Mouse (Mus musculus): Measurements from ENCODE around the gene Iqgap1. TPM values are rescaled to one million over a fixed set of nuclear protein-coding genes. Genes with fewer than 3 reads are reported as not detected.

The Iqgap1 gene
- total and polyA plus RNA-seq, 3 experiments, result 20.6 to 87.9 (median 58.8) TPM

DNA sequence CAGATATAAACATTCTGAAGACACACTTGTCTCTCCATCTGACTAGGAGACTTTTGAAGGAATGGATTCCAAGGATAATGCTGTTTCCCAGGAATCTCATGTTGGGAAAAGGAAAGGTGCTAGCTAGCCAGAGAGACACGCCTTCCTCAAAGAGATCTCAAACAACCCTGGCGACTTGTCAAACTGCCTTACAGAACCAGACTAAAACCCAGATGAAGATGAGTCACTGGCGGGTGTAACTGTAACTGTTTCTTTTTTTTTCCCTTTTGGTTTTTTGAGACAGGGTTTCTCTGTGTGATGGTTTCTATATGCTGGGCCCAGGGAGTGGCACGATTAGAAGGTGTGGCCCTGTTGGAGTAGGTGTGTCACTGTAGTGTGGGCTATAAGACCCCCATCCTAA is 15.2 kb upstream of the Iqgap1 start:
- Histone ChIP-seq H3K27me3 (ENCODE audit: control insufficient read depth in 1 of 2, insufficient read depth in 2 of 2, low read length in 2 of 2) (no peaks in the 10 kb centered on the region), H3K27ac (ENCODE audit: control insufficient read depth, low read depth, low read length) (peak overlapping the region; percentile 39; the same call in 1 of the 2 replicates), H3K4me1 (ENCODE audit: control insufficient read depth in 1 of 2, insufficient read depth in 2 of 2, low read length in 2 of 2) (peaks cover 5 to 14% of the 10 kb centered on the region in 2 experiments), H3K36me3 (ENCODE audit: control insufficient read depth in 1 of 2, insufficient read depth in 2 of 2, low read length in 2 of 2) (peaks cover 0 to 12% of the 10 kb centered on the region in 2 experiments; a peak in 2 of 4 replicates), H3K9me3 (replicated peaks; ENCODE audit: insufficient read depth, low read length) (no peaks in the 10 kb centered on the region), H3K4me3 (ENCODE audit: control insufficient read depth in 1 of 2, insufficient read depth in 1 of 2, low read depth in 2 of 2, low read length in 2 of 2) (no peak overlapping the region), H3K79me2 (ENCODE audit: control insufficient read depth, insufficient read depth, low read length, poor library complexity) (no peaks in the 10 kb centered on the region), H3K9ac (ENCODE audit: control insufficient read depth, low read depth, low read length, poor library complexity, severe bottlenecking) (peak overlapping the region; percentile 12; the same call in 1 of the 2 replicates)
- DNase-seq (ENCODE audit: low read depth, low spot score), result peak; percentile 61
- TF ChIP-seq TBP (IDR thresholded peaks at IDR 0.05; ENCODE audit: low read depth, low read length), result no peak
- TF ChIP-seq ZNF384 (IDR thresholded peaks at IDR 0.05; ENCODE audit: low read depth, low read length), result 0 out of 2 replicates have a peak, but pooled peaks have one; percentile 49
- TF ChIP-seq EP300 (IDR thresholded peaks at IDR 0.05; ENCODE audit: low read depth in 1 of 2, low read length in 2 of 2), result peak in 1 of 2 experiments; percentile 37; a peak in 1 of 4 replicates
- TF ChIP-seq JUND (IDR thresholded peaks at IDR 0.05; ENCODE audit: low read depth, low read length), result 0 out of 2 replicates have a peak, but pooled peaks have one; percentile 36

DNA sequence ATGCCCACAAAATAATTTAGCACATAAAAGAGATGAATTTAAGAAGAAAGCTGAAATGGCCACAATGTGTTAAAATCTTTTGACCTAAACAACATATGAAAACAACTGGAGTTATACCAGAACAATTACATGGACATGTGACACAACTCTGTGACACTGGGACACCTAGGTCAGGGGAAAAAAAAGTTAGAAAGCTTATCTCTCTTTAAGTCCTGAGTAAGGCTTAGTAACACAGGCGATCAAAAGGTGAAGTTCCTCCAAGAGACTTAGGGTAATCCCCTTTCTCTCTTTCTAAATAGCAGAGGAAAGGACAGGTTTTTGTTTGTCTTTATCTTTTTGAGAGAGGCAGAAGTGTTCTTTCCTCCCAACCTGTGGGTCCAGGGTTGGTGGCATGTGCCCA is 14.5 kb upstream of the Iqgap1 start:
- H3K27me3 ChIP-seq (ENCODE audit: control insufficient read depth in 1 of 2, insufficient read depth in 2 of 2, low read length in 2 of 2), result no peaks in the 10 kb centered on the region
- H3K9ac ChIP-seq (ENCODE audit: control insufficient read depth, low read depth, low read length, poor library complexity, severe bottlenecking), result peak overlapping the region; percentile 6; the same call in 1 of the 2 replicates
- no peak overlapping the region for H3K4me3 ChIP-seq (ENCODE audit: control insufficient read depth in 1 of 2, insufficient read depth in 1 of 2, low read depth in 2 of 2, low read length in 2 of 2)
- peaks cover 5 to 18% of the 10 kb centered on the region in 2 experiments for H3K4me1 ChIP-seq (ENCODE audit: control insufficient read depth in 1 of 2, insufficient read depth in 2 of 2, low read length in 2 of 2)
- H3K27ac ChIP-seq (ENCODE audit: control insufficient read depth, low read depth, low read length), result peak overlapping the region; percentile 39; the same call in 1 of the 2 replicates
- H3K36me3 ChIP-seq (ENCODE audit: control insufficient read depth in 1 of 2, insufficient read depth in 2 of 2, low read length in 2 of 2), result peaks cover 0 to 18% of the 10 kb centered on the region in 2 experiments; a peak in 2 of 4 replicates
- no peaks in the 10 kb centered on the region for H3K9me3 ChIP-seq (replicated peaks; ENCODE audit: insufficient read depth, low read length)
- no peaks in the 10 kb centered on the region for H3K79me2 ChIP-seq (ENCODE audit: control insufficient read depth, insufficient read depth, low read length, poor library complexity)
- peak; percentile 54 for DNase-seq (ENCODE audit: low read depth, low spot score)
- TF ChIP-seq GATA1 (IDR thresholded peaks at IDR 0.05; ENCODE audit: low read depth, low read length) (peak; percentile 35), USF1 (IDR thresholded peaks at IDR 0.05; ENCODE audit: low read depth, low read length) (peak; percentile 71), POLR2A (IDR thresholded peaks at IDR 0.05; ENCODE audit: control insufficient read depth in 1 of 2, insufficient read depth in 1 of 2, low read depth in 1 of 2, low read length in 2 of 2, poor library complexity in 1 of 2) (no peak), ZNF384 (IDR thresholded peaks at IDR 0.05; ENCODE audit: low read depth, low read length) (peak; percentile 84)

GRCm38 (mm10) chr7:80839755-80840154 is 14.0 kb upstream of the Iqgap1 start:
- no peak overlapping the region for H3K4me3 ChIP-seq (ENCODE audit: control insufficient read depth in 1 of 2, insufficient read depth in 1 of 2, low read depth in 2 of 2, low read length in 2 of 2)
- no peak for TF ChIP-seq POLR2AphosphoS2 (IDR thresholded peaks at IDR 0.05; ENCODE audit: low read length)
- TF ChIP-seq ZNF384 (IDR thresholded peaks at IDR 0.05; ENCODE audit: low read depth, low read length), result no peak
- TF ChIP-seq USF1 (IDR thresholded peaks at IDR 0.05; ENCODE audit: low read depth, low read length), result no peak
- H3K9me3 ChIP-seq (replicated peaks; ENCODE audit: insufficient read depth, low read length), result no peaks in the 10 kb centered on the region
- no peak overlapping the region for H3K27ac ChIP-seq (ENCODE audit: control insufficient read depth, low read depth, low read length)
- no peaks in the 10 kb centered on the region for H3K27me3 ChIP-seq (ENCODE audit: control insufficient read depth in 1 of 2, insufficient read depth in 2 of 2, low read length in 2 of 2)
- no peak overlapping the region for H3K9ac ChIP-seq (ENCODE audit: control insufficient read depth, low read depth, low read length, poor library complexity, severe bottlenecking)
- H3K36me3 ChIP-seq (ENCODE audit: control insufficient read depth in 1 of 2, insufficient read depth in 2 of 2, low read length in 2 of 2), result peaks cover 0 to 21% of the 10 kb centered on the region in 2 experiments; a peak in 2 of 4 replicates
- no peaks in the 10 kb centered on the region for H3K79me2 ChIP-seq (ENCODE audit: control insufficient read depth, insufficient read depth, low read length, poor library complexity)
- peaks cover 5 to 21% of the 10 kb centered on the region in 2 experiments for H3K4me1 ChIP-seq (ENCODE audit: control insufficient read depth in 1 of 2, insufficient read depth in 2 of 2, low read length in 2 of 2)
- no peak for DNase-seq (ENCODE audit: low read depth, low spot score)

All from MEL (cell line).